Mouse (Mus musculus) midbrain, embryonic 13.5 days (tissue): Measurements from ENCODE around the gene Cldn4. TPM values are rescaled to one million over a fixed set of nuclear protein-coding genes. Genes with fewer than 3 reads are reported as not detected.

Experiments used
- ATAC-seq: fragments of 200-750 bp; cut with Nextera tagmentation; 2 replicates; pipeline ENCODE4 v1.8.0; 2017; ENCODE audit warnings: mild to moderate bottlenecking, moderate TSS enrichment, moderate library complexity
- H3K27ac ChIP-seq: fragments of 300-500 bp; sonication (generic); 2 replicates; pipeline ENCODE4 v1.5.1; 2015; ENCODE audit warnings: inconsistent platforms, mild to moderate bottlenecking, moderate library complexity
- H3K27me3 ChIP-seq: fragments of 300-500 bp; sonication (generic); 2 replicates; pipeline ENCODE4 v1.6.1; 2015; ENCODE audit warnings: mild to moderate bottlenecking, inconsistent platforms
- H3K36me3 ChIP-seq: fragments of 300-500 bp; sonication (generic); 2 replicates; pipeline ENCODE4 v1.6.1; 2015; ENCODE audit warnings: mild to moderate bottlenecking, inconsistent platforms
- H3K4me1 ChIP-seq: fragments of 300-500 bp; sonication (generic); replicated peaks from 2 replicates; pipeline ENCODE4 v1.6.1; 2015; ENCODE audit warnings: inconsistent platforms
- H3K4me2 ChIP-seq: fragments of 300-500 bp; sonication (generic); replicated peaks from 2 replicates; pipeline ENCODE4 v1.6.1; 2015; ENCODE audit warnings: moderate library complexity, mild to moderate bottlenecking, inconsistent platforms
- H3K4me3 ChIP-seq: fragments of 300-500 bp; sonication (generic); replicated peaks from 2 replicates; pipeline ENCODE4 v1.5.1; 2015; ENCODE audit warnings: mild to moderate bottlenecking, inconsistent platforms
- H3K9ac ChIP-seq: fragments of 300-500 bp; sonication (generic); replicated peaks from 2 replicates; pipeline ENCODE4 v1.6.1; 2015; ENCODE audit warnings: mild to moderate bottlenecking, inconsistent platforms
- H3K9me3 ChIP-seq: fragments of 300-500 bp; sonication (generic); 2 replicates; pipeline ENCODE4 v1.6.1; 2016; ENCODE audit warnings: mild to moderate bottlenecking, inconsistent platforms
- WGBS: fragments of 180-500 bp; shearing (Covaris S2); methylation state at CpG from one replicate; pipeline ENCODE4 v1.1.7; 2015; 5-methylcytosine and 5-hydroxymethylcytosine counted together
- polyA plus RNA-seq: library from polyadenylated mRNA; unstranded; fragments of >200 nt; fragmentation: Nextera tagmentation; extraction: Ambion mirVana; gene quantifications from 2 replicates; pipeline ENCODE4 v1.2.1, GENCODE M21; 2015

Cldn4 gene
- polyA plus RNA-seq, 1 experiment from 2014 or later, result not detected

DNA sequence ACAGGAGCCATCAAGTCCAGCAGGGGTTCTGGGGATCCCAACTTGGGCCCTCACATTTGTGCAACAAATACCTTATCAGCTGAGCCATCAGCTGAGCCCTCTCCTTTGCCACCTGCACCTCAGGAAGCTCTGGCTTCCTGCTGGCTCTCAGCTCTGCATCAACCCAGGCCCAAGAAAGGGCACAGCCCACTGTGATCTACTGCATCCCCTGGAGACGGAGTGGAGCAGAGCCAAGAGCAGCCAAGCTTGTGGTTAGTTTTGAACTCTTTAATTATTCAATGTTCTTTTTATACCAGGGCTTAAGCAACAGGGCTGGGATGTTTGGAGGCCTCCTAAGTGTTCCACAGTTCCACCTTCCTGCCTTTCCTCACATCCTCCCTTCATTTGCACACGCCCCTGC lies 13.7 kb upstream of the Cldn4 start:
- H3K9ac ChIP-seq, result no peak overlapping the region
- no peak overlapping the region for H3K4me2 ChIP-seq
- no peaks in the 10 kb centered on the region for H3K4me1 ChIP-seq
- H3K27ac ChIP-seq, result no peak overlapping the region
- H3K36me3 ChIP-seq, result no peaks in the 10 kb centered on the region
- 74% methylated on average over 2 of the region's 2 CpGs for WGBS
- H3K4me3 ChIP-seq, result no peak overlapping the region
- ATAC-seq, result no peak
- no peaks in the 10 kb centered on the region for H3K9me3 ChIP-seq
- no peaks in the 10 kb centered on the region for H3K27me3 ChIP-seq

DNA sequence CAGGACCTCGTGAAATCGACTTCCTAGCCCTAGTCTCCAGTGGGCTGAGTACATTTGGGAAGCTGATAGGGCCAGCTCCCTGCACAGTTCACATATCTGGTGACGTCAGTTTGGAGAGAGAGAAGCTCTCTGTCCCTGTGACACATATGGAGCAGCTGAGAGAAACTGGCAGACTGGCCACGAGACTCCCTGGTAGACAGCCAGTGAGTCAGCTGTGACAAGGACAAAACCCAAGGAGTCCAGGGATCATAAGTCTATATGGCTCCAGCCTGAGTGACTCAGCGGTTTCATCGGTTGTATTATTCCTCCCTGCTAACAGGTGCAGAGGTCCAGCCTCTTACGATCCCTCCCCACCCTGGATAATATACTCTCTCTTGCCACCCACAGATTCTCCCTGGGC lies 12.4 kb upstream of the Cldn4 start:
- H3K4me1 ChIP-seq, result no peaks in the 10 kb centered on the region
- no peak overlapping the region for H3K4me2 ChIP-seq
- ATAC-seq, result no peak
- H3K27me3 ChIP-seq, result no peaks in the 10 kb centered on the region
- no peaks in the 10 kb centered on the region for H3K9me3 ChIP-seq
- H3K9ac ChIP-seq, result no peak overlapping the region
- no peak overlapping the region for H3K27ac ChIP-seq
- H3K36me3 ChIP-seq, result no peaks in the 10 kb centered on the region
- H3K4me3 ChIP-seq, result no peak overlapping the region
- 80% methylated on average over 7 of the region's 7 CpGs for WGBS

DNA sequence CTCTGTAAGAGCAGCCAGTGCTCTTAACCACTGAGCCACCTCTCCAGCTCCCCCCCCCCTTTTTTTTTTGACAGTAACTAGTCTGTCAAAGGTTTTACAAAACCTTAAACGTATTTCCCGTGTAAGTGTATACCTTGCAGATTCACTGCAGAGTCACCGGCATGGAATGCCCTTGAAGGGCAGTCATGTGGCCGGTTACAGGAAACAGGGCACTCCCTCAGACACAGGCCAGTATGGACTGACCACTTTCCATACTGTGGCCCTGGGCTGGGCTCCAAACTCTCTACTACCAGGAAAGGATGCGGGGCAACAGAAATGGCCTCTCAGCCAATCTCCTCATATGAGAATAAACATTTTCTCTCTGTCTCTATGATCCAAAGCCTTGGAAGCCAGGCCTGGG lies 8.8 kb upstream of the Cldn4 start:
- no peak for ATAC-seq
- no peak overlapping the region for H3K4me3 ChIP-seq
- no peaks in the 10 kb centered on the region for H3K36me3 ChIP-seq
- no peaks in the 10 kb centered on the region for H3K4me1 ChIP-seq
- no peaks in the 10 kb centered on the region for H3K27me3 ChIP-seq
- no peak overlapping the region for H3K4me2 ChIP-seq
- WGBS, result 88% methylated on average over 5 of the region's 5 CpGs
- H3K9ac ChIP-seq, result no peak overlapping the region
- no peaks in the 10 kb centered on the region for H3K9me3 ChIP-seq
- no peak overlapping the region for H3K27ac ChIP-seq

DNA sequence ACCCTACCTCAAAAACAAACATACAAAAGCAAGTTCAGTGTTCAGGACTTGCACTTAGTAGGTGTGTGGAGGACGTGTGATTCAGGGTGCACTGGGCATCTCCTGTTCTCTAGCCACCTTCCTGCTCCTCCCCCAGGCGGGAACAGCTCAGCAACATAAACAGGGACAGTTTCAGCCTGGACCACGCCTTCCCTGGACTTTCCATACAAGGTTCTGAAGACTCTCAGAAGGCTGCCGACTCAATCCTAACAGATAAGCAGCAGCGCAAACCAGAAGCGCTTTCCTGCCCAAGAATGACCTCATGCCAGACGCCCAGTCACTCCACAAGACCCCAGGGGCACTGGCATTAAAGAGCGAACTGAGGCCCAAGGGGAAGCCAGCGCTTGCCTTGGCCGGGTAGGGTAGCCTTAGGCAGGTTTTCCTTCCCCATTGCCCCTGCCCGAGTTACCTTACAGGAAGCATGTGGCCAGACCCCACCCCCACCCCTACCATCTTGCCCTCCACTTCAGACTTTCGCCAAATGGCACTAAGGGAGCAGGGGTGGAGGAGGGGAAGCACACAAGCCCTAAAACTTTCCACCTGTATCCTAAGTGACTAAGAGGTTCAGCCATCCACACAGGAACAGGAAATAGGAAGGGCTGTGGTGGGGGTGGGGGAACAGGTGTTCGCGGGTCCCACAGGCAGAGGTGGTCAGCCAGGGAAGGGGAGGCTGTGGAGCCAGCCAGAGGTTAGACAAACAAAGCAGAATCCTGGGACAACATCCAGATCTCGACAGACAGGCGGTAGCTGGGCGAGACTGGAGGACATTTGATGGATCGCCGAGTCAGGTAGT lies 4.5 kb upstream of the Cldn4 start:
- Histone ChIP-seq H3K27ac (no peak overlapping the region), H3K9ac (no peak overlapping the region), H3K27me3 (peaks cover 20% of the 10 kb centered on the region), H3K9me3 (no peaks in the 10 kb centered on the region), H3K4me2 (no peak overlapping the region), H3K4me1 (peaks cover 7% of the 10 kb centered on the region; the same call in 1 of the 2 replicates), H3K36me3 (no peaks in the 10 kb centered on the region), H3K4me3 (no peak overlapping the region)
- ATAC-seq, result no peak
- 52% methylated on average over 19 of the region's 19 CpGs for WGBS

DNA sequence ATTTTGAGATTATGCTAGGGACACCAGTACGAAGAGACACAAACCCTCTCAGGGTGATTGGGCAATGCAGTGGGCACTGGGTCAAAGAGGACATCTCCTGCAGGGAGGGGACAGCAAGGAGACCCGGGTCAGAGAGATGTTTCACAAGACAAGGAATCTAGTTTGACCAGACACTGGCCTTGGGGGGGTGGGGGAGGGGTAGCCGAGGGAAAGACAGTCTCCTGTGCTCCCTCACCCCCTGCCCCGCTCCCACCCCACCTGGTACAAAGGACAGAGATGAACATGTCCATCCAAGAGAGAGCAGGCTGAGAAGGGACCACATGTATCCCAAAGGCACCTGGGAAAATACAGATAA lies 1.3 kb upstream of the Cldn4 start:
- Histone ChIP-seq H3K36me3 (no peaks in the 10 kb centered on the region), H3K27ac (no peak overlapping the region), H3K4me3 (no peak overlapping the region), H3K4me1 (peaks cover 8% of the 10 kb centered on the region; the same call in 1 of the 2 replicates), H3K27me3 (peaks cover 42% of the 10 kb centered on the region), H3K9ac (no peak overlapping the region), H3K9me3 (no peaks in the 10 kb centered on the region), H3K4me2 (no peak overlapping the region)
- 73% methylated on average over 4 of the region's 4 CpGs for WGBS
- ATAC-seq, result no peak

DNA sequence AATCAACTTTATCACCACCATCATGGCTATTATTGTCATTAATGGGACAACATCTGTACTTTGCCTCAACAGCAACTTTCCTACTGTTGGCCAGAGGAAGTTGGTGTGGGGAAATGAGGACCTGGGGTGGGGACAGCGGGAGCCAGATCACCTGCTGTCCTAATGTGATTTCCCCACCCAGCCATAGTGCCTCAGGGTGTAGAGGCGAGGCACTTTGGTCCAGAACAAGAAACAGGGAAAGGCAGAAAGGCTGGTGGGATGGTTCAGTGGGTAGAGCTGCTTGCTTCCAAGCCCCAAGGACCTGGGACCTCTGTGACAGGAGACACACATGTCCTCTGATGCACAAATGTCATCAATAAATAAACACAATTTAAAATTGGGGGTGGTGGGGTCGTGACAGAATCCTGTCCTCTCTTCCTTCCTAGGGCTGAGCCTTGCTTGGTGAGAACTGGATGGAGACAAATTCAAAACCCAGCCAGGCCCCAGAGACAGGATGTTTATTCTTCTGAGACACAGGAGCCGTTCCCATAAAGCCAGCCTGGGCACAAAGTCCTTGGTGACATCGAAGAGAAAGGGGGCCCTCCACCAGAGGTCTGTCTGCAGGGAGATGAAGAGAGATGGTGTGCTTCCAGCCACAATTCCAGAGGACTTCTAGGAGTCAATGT lies 818 bp upstream of the Cldn4 start:
- H3K27ac ChIP-seq, result no peak overlapping the region
- H3K4me1 ChIP-seq, result peaks cover 8% of the 10 kb centered on the region; the same call in 1 of the 2 replicates
- peaks cover 42% of the 10 kb centered on the region for H3K27me3 ChIP-seq
- no peaks in the 10 kb centered on the region for H3K9me3 ChIP-seq
- H3K4me2 ChIP-seq, result no peak overlapping the region
- no peak overlapping the region for H3K4me3 ChIP-seq
- H3K9ac ChIP-seq, result no peak overlapping the region
- WGBS, result 69% methylated on average over 5 of the region's 5 CpGs
- H3K36me3 ChIP-seq, result no peaks in the 10 kb centered on the region
- ATAC-seq, result no peak

DNA sequence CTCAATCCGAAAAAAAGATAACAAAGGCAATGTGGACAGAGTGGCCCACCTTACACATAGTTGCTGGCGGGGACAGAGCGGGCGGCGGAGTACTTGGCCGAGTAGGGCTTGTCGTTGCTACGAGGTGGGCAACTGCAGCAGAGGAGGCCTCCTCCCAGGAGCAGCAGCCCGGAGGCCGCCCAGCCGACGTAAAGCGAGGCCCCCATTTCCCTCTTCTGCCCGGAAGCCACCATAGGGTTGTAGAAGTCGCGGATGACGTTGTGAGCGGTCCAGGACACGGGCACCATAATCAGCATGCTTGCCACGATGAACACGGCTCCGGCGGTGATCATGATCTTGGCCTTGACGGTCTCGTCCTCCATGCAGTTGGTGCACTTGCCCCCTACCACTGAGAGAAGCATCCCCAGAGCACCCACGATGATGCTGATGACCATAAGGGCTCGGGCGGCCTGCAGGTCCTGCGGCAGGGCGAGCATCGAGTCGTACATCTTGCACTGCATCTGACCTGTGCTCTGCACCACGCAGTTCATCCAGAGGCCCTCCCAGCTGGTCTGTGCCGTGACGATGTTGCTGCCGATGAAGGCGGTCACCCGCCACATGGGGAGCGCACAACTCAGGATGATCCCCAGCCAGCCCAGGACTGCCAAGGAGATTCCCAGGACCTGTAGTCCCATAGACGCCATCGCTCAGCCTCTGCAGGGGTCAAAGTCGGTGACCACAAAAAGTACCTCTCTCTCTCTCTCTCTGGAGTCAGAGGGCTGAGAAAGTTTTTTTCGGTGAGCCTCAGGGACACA lies 474 bp downstream of the Cldn4 start:
- Histone ChIP-seq H3K4me1 (peaks cover 8% of the 10 kb centered on the region; the same call in 1 of the 2 replicates), H3K9me3 (no peaks in the 10 kb centered on the region), H3K36me3 (no peaks in the 10 kb centered on the region), H3K27me3 (peaks cover 42% of the 10 kb centered on the region), H3K4me2 (peak overlapping the region; percentile 28), H3K9ac (no peak overlapping the region), H3K4me3 (0 out of 2 replicates have a peak overlapping the region, but pooled peaks have one; percentile 3), H3K27ac (no peak overlapping the region)
- WGBS, result 18% methylated on average over 43 of the region's 43 CpGs
- ATAC-seq, result no peak

DNA sequence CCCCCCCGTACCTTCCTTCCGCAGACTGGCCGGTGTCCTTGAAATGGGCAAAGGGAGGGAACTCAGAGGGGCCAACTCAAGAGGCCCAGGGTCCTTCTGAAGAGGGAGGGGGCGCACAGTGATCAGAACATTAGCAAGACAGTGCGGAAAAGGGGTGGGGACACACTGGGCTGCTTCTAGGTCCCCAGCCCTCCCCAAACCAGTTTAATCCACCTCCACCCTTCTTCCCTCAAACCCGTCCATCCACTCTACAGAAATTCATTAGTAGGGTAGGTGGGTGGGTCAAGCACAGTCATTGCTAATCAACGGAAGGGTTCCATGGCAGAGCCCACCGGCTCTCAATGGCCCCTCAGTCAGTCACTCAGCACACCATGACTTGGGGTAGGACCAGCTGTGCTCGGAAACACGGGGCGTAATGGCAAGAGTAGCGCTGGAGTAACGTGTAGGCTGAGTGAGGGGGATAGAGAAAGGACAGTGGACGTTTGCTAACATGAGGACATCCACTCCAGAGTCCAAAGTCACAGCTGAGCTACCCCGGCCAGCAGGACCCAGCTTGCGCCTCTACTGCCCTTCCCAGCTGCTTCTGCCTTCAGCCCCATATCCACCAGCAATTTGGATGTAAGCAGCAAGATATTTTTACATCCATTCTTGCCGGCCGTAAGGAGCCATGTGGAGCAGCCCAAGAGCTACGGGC lies 1.3 kb downstream of the Cldn4 start:
- ATAC-seq, result no peak
- Histone ChIP-seq H3K9me3 (no peaks in the 10 kb centered on the region), H3K36me3 (no peaks in the 10 kb centered on the region), H3K4me1 (peaks cover 8% of the 10 kb centered on the region; the same call in 1 of the 2 replicates), H3K27me3 (peaks cover 42% of the 10 kb centered on the region), H3K4me3 (no peak overlapping the region), H3K4me2 (no peak overlapping the region), H3K27ac (no peak overlapping the region), H3K9ac (no peak overlapping the region)
- WGBS, result 48% methylated on average over 17 of the region's 19 CpGs

DNA sequence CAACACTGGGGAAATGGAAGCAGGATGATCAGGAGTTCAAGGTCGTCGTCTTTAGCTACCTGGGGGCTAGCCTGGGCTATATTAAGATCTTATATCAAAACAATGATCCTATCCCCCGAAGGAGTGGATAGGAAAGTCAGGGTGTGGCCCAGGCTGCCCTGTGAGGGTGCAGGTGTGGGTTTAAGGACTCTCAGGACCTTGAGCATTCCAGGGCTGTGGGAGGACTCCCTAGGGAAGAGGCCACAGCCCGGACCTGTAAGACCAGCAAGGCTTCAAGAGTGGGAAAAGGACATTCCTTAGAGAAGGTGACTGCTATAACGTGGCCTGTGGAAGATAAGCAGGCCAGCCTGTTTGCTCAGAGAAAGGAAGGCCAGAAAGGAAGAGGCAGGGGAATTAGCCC lies 2.6 kb downstream of the Cldn4 start:
- WGBS, result 76% methylated on average over 5 of the region's 5 CpGs
- H3K4me3 ChIP-seq, result no peak overlapping the region

DNA sequence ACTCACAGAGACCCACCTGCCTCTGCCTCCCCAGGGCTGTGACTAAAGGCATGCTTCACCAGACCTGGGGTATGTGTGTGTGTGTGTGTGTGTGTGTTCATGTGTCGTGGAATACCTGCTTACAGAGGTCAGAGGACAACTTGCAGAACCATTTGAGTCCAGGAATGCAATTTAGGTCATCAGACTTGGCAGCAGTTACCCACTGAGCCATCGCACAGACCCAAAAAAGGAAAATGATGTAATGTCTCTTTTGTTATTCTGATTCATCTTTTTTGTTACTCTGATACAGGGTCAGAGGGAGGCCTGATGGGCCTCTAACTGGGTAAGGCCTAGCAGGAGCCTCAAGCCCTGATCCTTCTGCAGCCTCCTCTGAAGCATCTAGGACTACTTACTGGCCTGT lies 4.0 kb downstream of the Cldn4 start:
- Histone ChIP-seq H3K4me2 (no peak overlapping the region), H3K4me1 (peaks cover 8% of the 10 kb centered on the region; the same call in 1 of the 2 replicates), H3K9me3 (no peaks in the 10 kb centered on the region), H3K4me3 (no peak overlapping the region), H3K36me3 (no peaks in the 10 kb centered on the region), H3K27me3 (peaks cover 37% of the 10 kb centered on the region), H3K9ac (no peak overlapping the region), H3K27ac (no peak overlapping the region)
- 87% methylated on average over 2 of the region's 2 CpGs for WGBS
- ATAC-seq, result no peak

More for the DNA sequence above, 2.6 kb downstream of the Cldn4 start:
- H3K27ac ChIP-seq, result no peak overlapping the region
- no peak for ATAC-seq
- H3K27me3 ChIP-seq, result peaks cover 42% of the 10 kb centered on the region
- peaks cover 8% of the 10 kb centered on the region; the same call in 1 of the 2 replicates for H3K4me1 ChIP-seq
- no peaks in the 10 kb centered on the region for H3K36me3 ChIP-seq
- H3K4me2 ChIP-seq, result no peak overlapping the region
- H3K9ac ChIP-seq, result no peak overlapping the region
- no peaks in the 10 kb centered on the region for H3K9me3 ChIP-seq

DNA sequence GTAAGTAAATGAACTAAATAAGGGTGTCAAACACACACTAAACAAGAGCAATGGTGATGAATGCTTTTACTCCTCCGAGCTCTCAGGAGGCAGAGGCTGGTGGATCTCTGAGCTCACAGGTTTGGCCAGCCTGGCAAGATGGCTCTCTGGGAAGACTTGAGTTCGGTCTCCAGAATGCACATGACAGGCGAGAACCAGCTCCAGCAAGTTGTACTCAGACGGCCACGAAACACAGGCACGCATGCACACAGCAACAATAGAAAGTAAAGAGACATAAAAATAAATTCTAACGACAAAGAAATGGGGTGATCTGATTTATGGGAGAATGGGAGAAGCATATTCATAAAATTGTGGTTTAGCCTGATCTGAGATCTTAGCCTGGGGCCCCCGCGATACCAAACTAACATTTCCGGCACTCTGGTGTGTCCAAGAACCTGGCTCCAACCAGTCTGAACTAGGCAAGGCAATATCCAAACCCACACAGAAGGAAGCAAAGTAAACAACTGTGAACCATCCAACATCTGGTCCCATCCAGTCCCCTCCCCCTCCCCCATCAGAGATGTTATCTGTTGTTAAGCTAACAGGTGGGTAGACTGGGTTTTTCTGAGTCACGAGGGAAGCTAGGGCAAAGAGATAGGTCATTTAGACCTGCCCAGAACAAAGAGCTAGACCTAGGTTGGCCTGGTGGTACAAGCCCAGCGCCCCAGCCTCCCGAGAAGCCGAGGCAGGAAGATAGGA lies 5.1 kb downstream of the Cldn4 start:
- Histone ChIP-seq H3K4me3 (no peak overlapping the region), H3K9me3 (no peaks in the 10 kb centered on the region), H3K27ac (no peak overlapping the region), H3K36me3 (no peaks in the 10 kb centered on the region), H3K9ac (no peak overlapping the region), H3K4me1 (peaks cover 5% of the 10 kb centered on the region; the same call in 1 of the 2 replicates), H3K27me3 (peaks cover 26% of the 10 kb centered on the region), H3K4me2 (no peak overlapping the region)
- WGBS, result 88% methylated on average over 14 of the region's 14 CpGs
- ATAC-seq, result no peak
